Mouse (Mus musculus): ENCODE measurements around the gene Myh4. TPM values are rescaled to one million over a fixed set of nuclear protein-coding genes. Genes with fewer than 3 reads are reported as not detected.

Gene Myh4
- polyA plus RNA-seq (2015; fragmentation: Nextera tagmentation; extraction: Ambion mirVana) = 0.04 and 0.06 TPM in 2 replicates

DNA sequence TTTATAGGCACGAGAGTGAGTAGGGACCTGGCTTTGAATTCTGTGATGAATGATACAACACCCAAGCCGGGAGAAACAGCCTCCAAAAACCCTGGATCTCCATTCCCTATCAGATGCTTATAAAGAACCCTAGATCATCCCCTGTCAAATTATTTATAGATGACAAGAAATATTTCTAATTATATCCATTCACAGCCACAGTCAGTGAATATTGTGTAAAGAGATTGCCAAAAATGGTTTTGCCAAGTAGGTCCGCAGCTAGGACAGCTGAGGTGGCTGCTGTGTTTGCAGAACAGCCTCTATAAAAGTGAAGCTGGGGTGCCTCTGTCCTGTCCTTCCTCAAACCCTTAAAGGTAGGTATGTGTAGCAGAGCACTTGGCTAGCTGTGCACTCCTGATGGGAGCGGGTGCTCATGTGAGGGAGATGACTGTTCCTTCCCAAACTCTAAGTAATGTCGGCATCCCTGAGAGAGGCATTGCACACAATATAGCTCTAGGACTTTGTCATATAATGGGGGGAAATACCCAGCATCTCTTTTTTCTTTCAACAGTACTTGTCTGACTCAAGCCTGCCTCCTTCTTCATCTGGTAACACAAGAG is at the start of gene Myh4:
Myh4 (plus strand) TSS at position 549 of the 599 bp plus-strand sequence.
- no peaks in the 10 kb centered on the region for H3K36me3 ChIP-seq
- 87% methylated on average over 5 of the region's 5 CpGs for WGBS
- H3K4me3 ChIP-seq = no peak within 1 kb of the TSS
- no peaks in the 10 kb centered on the region; the same call in 1 of the 2 replicates for H3K9me3 ChIP-seq
- no peak within 1 kb of the TSS for H3K4me2 ChIP-seq
- no peak for ATAC-seq (ENCODE audit: insufficient number of reproducible peaks, insufficient read depth, low FRiP score, low TSS enrichment, low read depth)
- no peak within 1 kb of the TSS for H3K9ac ChIP-seq
- no peaks in the 10 kb centered on the region for H3K4me1 ChIP-seq
- H3K27me3 ChIP-seq = no peaks in the 10 kb centered on the region
- H3K27ac ChIP-seq = no peak within 1 kb of the TSS

DNA sequence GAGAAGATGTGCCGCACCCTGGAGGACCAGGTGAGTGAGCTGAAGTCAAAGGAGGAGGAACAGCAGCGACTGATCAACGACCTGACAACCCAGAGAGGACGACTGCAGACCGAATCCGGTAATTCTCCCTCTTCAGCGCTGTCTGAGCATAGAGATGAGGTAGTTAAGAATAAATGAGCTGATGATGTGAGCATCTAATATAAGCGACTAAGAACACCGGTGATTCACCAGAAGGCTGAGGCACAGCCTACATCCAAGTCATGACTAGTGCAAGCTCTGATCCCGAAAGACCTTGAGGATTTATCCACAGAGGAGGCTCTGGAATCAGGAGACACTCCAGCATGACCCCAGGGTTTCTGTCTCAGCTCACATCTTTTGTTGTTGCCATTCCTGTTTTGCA is 47.5 kb upstream of the Myh4 start:
- Histone ChIP-seq H3K27ac (no peak overlapping the region), H3K9me3 (no peaks in the 10 kb centered on the region), H3K9ac (no peak overlapping the region), H3K36me3 (no peaks in the 10 kb centered on the region), H3K4me2 (no peak overlapping the region), H3K4me1 (no peaks in the 10 kb centered on the region), H3K4me3 (no peak overlapping the region), H3K27me3 (no peaks in the 10 kb centered on the region)
- 85% methylated on average over 10 of the region's 10 CpGs for WGBS
- no peak for ATAC-seq (ENCODE audit: insufficient number of reproducible peaks, insufficient read depth, low FRiP score, low TSS enrichment, low read depth)

DNA sequence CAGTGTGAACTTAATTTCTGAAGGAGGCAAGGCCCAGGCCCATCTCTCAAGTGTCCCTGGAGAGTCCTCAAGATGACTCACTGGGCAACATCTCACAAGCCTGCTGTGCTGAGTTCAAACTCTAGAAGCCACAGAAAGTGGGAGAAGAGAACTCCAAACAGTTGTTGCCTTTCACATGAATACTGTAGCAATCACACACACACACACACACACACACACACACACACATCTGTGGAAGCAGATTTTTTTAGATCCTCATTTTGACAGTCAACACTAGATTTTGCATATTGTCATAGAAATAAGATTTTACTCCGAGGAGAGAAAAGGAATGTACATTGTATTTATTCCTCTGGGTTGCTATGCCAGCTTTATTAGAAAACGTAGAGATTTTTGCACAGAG is 47.0 kb upstream of the Myh4 start:
- Histone ChIP-seq H3K4me1 (no peaks in the 10 kb centered on the region), H3K9me3 (no peaks in the 10 kb centered on the region), H3K9ac (no peak overlapping the region), H3K27ac (no peak overlapping the region), H3K4me3 (no peak overlapping the region), H3K4me2 (no peak overlapping the region), H3K36me3 (no peaks in the 10 kb centered on the region), H3K27me3 (no peaks in the 10 kb centered on the region)
- 75% methylated on average over 2 of the region's 2 CpGs for WGBS
- ATAC-seq (ENCODE audit: insufficient number of reproducible peaks, insufficient read depth, low FRiP score, low TSS enrichment, low read depth) = no peak

DNA sequence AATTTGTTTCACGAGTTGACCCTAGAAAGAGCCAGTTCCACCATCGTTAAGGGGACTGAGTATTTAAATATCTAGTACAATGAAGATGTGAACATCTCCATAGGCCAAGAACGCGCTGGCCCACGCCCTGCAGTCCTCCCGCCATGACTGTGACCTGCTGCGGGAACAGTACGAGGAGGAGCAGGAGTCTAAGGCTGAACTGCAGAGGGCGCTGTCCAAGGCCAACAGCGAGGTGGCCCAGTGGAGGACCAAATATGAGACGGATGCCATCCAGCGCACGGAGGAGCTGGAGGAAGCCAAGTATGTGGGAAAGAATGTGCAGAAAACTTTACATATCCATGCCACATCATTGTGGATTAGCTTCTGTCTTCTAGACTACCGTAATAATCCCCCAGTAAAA is 46.3 kb upstream of the Myh4 start:
- 89% methylated on average over 14 of the region's 14 CpGs for WGBS
- no peak overlapping the region for H3K4me2 ChIP-seq
- H3K27me3 ChIP-seq = no peaks in the 10 kb centered on the region
- H3K4me3 ChIP-seq = no peak overlapping the region
- no peaks in the 10 kb centered on the region for H3K4me1 ChIP-seq
- no peaks in the 10 kb centered on the region for H3K36me3 ChIP-seq
- ATAC-seq (ENCODE audit: insufficient number of reproducible peaks, insufficient read depth, low FRiP score, low TSS enrichment, low read depth) = no peak
- H3K9ac ChIP-seq = no peak overlapping the region
- H3K27ac ChIP-seq = no peak overlapping the region
- no peaks in the 10 kb centered on the region for H3K9me3 ChIP-seq

DNA sequence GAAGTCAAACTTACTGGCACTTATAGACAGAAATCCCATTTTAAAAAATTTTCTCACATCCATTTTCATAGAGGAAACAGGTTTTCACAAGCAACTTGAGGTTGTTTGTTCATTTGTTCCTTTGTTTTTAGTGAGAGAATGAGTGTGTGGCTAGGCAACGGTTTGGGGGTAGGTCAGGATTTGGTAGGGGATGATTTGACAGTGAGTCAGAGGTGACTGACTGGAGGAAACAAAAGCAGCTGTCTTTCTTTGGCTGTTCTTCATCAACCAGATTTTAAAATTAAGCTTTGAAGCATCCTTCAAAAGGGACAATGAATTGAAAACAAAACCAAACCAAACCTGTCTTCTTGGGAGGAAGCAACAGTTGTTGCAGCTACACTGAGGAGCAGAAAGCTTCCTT is 38.5 kb upstream of the Myh4 start:
- Histone ChIP-seq H3K27ac (no peak overlapping the region), H3K27me3 (no peaks in the 10 kb centered on the region), H3K4me3 (no peak overlapping the region), H3K9ac (no peak overlapping the region), H3K9me3 (no peaks in the 10 kb centered on the region), H3K4me2 (no peak overlapping the region), H3K4me1 (no peaks in the 10 kb centered on the region), H3K36me3 (no peaks in the 10 kb centered on the region)
- WGBS = 41% methylated on average over 1 of the region's 1 CpGs
- no peak for ATAC-seq (ENCODE audit: insufficient number of reproducible peaks, insufficient read depth, low FRiP score, low TSS enrichment, low read depth)

DNA sequence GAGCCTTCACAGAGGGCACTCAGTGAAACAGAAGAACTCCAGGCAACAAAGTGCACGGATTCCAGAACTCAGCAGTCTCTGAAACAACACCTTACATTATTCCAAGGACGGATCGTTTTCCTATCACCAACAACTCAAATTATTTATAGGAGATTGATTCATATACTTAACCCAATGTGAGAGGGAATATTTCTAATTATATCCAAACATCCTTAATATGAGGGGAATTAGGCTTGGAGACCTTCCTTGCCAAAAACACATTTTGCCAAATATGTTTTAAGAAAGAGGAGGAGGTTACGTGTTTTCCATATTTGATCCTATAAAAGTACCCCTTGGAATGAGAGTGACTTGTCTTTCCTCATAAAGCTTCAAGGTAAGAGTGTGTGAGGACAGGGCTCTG is 38.1 kb upstream of the Myh4 start, which contains the start of gene Myh1:
Myh1 (plus strand) TSS at position 301 of the 400 bp plus-strand sequence.
- ATAC-seq (ENCODE audit: insufficient number of reproducible peaks, insufficient read depth, low FRiP score, low TSS enrichment, low read depth) = no peak
- no peak within 1 kb of the TSS for H3K27ac ChIP-seq
- no peak within 1 kb of the TSS for H3K4me2 ChIP-seq
- H3K9me3 ChIP-seq = no peaks in the 10 kb centered on the region
- H3K4me1 ChIP-seq = no peaks in the 10 kb centered on the region
- no peak within 1 kb of the TSS for H3K9ac ChIP-seq
- no peak within 1 kb of the TSS for H3K4me3 ChIP-seq
- no peaks in the 10 kb centered on the region for H3K27me3 ChIP-seq
- H3K36me3 ChIP-seq = no peaks in the 10 kb centered on the region
- 71% methylated on average over 4 of the region's 4 CpGs for WGBS

DNA sequence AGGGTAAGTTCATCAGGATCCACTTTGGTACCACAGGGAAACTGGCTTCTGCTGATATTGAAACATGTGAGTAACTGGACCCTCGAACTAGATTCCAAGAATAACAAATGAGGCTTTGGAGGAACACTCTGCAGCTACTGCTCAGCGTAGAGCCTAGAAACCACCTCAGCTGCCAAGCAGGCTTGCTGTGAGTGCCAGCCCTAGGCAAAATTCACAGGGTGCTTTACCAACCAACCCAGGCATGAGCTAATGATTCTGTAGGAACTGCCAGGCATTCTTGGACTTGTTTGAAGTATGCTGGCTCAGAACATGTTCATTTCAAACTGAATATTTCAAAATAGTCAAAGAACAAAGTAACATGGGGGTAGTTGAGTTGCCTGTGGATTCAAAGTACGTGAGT is 33.1 kb upstream of the Myh4 start:
- Histone ChIP-seq H3K4me2 (no peak overlapping the region), H3K27me3 (no peaks in the 10 kb centered on the region), H3K27ac (no peak overlapping the region), H3K4me3 (no peak overlapping the region), H3K9me3 (no peaks in the 10 kb centered on the region), H3K9ac (no peak overlapping the region), H3K4me1 (no peaks in the 10 kb centered on the region), H3K36me3 (no peaks in the 10 kb centered on the region)
- WGBS = 71% methylated on average over 3 of the region's 3 CpGs
- no peak for ATAC-seq (ENCODE audit: insufficient number of reproducible peaks, insufficient read depth, low FRiP score, low TSS enrichment, low read depth)

DNA sequence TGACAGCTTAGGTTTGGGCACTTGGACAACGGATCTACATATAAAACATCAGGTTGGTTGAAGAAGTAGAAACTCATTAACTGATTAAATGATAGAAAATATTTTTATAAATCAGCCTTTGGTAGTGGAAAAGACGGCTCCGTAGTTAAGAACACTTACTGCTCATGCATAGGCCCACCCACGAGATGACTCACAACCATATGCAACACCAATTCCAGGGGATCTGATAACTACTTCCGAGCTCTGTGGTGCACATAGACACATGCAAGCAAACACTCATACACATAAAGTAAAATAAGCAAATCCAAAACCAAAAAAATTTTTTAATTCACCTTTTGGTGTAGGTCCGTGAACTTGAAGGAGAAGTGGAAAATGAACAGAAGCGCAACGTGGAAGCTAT is 16.0 kb upstream of the Myh4 start:
- Histone ChIP-seq H3K4me1 (no peaks in the 10 kb centered on the region), H3K27me3 (no peaks in the 10 kb centered on the region), H3K4me3 (no peak overlapping the region), H3K9ac (no peak overlapping the region), H3K36me3 (no peaks in the 10 kb centered on the region), H3K9me3 (no peaks in the 10 kb centered on the region), H3K4me2 (no peak overlapping the region), H3K27ac (no peak overlapping the region)
- no peak for ATAC-seq (ENCODE audit: insufficient number of reproducible peaks, insufficient read depth, low FRiP score, low TSS enrichment, low read depth)
- 90% methylated on average over 8 of the region's 8 CpGs for WGBS

DNA sequence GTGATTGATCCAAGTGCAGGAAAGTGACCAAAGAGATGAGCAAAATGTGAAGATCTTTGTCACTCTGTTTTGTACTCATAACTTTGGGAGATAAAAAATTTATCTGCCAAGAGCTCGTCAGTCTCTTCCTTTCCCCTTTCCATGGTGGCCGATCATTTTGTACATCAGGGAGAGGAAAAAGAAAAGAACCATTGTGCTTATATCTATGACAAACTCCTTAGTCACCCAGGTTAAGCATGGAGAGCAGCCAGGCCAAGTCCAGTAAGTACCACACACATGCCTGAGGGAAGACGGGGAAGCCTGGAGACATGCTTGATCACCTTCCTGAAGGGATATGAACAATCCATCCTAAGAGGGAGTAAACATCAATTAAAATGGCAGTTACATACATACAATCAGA is 13.4 kb upstream of the Myh4 start:
- H3K9me3 ChIP-seq = no peaks in the 10 kb centered on the region
- 87% methylated on average over 2 of the region's 3 CpGs for WGBS
- H3K4me3 ChIP-seq = no peak overlapping the region
- H3K4me2 ChIP-seq = no peak overlapping the region
- H3K36me3 ChIP-seq = no peaks in the 10 kb centered on the region
- no peak overlapping the region for H3K9ac ChIP-seq
- no peak for ATAC-seq (ENCODE audit: insufficient number of reproducible peaks, insufficient read depth, low FRiP score, low TSS enrichment, low read depth)
- no peaks in the 10 kb centered on the region for H3K4me1 ChIP-seq
- no peak overlapping the region for H3K27ac ChIP-seq
- H3K27me3 ChIP-seq = no peaks in the 10 kb centered on the region

DNA sequence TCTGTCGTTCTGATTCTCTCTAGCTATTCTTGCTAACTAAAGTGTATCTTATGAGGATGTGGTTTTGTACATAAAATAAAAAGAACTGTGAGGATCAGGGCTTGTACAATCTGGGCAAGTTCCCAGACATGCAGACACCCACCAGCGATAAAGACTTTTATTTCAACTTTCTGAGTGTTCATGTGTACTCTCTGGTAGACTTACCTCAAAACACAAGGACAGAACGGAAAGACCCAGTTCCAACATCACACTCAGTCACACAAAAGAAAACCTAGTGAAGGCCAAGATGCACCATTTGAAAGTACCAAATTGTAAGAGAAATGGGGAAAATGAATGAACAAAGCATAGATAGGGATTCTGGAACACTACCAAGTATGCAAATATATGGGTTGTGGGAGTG is 9.1 kb upstream of the Myh4 start:
- H3K4me2 ChIP-seq = no peak overlapping the region
- H3K27me3 ChIP-seq = no peaks in the 10 kb centered on the region
- H3K27ac ChIP-seq = no peak overlapping the region
- no peak overlapping the region for H3K9ac ChIP-seq
- 91% methylated on average over 3 of the region's 3 CpGs for WGBS
- H3K4me1 ChIP-seq = no peaks in the 10 kb centered on the region
- H3K4me3 ChIP-seq = no peak overlapping the region
- no peaks in the 10 kb centered on the region for H3K36me3 ChIP-seq
- H3K9me3 ChIP-seq = no peaks in the 10 kb centered on the region; the same call in 1 of the 2 replicates
- no peak for ATAC-seq (ENCODE audit: insufficient number of reproducible peaks, insufficient read depth, low FRiP score, low TSS enrichment, low read depth)

DNA sequence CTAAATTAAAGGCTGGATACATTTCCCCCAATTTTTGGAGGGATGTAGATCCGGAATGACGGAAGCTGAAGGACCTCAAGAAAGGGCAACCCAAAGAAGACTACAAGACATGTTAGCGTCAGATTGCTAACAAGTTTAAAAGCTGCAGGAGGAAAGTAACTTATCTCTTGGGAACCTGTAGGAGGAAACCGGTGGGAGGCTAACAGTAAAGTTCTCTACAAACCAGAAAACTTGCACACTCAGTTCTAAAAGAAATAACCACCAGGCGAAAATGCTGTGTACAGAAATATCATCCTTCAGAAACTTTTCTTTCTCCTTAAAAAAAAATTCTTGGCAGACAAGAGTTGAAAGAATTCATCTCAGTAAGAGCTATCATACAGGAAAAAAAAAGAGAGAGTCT is 8.7 kb upstream of the Myh4 start:
- H3K36me3 ChIP-seq = no peaks in the 10 kb centered on the region
- 86% methylated on average over 5 of the region's 5 CpGs for WGBS
- no peak for ATAC-seq (ENCODE audit: insufficient number of reproducible peaks, insufficient read depth, low FRiP score, low TSS enrichment, low read depth)
- no peak overlapping the region for H3K9ac ChIP-seq
- H3K4me1 ChIP-seq = no peaks in the 10 kb centered on the region
- no peak overlapping the region for H3K4me3 ChIP-seq
- no peaks in the 10 kb centered on the region for H3K27me3 ChIP-seq
- H3K27ac ChIP-seq = no peak overlapping the region
- no peak overlapping the region for H3K4me2 ChIP-seq
- H3K9me3 ChIP-seq = no peaks in the 10 kb centered on the region; the same call in 1 of the 2 replicates

DNA sequence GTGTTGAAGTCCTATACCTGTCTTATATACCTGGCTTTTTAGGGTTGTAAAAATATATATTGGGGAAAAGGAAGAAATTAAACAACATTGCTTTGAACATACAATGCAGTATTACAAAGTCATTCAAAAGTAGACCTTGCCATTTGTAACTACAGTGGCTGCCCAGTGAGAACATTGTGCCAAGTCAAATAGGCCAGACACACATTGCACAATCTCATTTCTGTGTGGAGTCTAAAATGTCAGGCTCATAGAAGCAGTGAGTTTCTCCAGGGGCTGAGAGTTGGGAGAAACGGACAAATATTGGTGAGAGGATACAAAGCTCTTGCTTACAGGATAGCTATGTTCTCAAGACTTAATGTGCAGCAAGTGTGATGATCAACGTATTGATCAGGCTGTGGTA is 7.9 kb upstream of the Myh4 start:
- Histone ChIP-seq H3K9me3 (no peaks in the 10 kb centered on the region; the same call in 1 of the 2 replicates), H3K4me1 (no peaks in the 10 kb centered on the region), H3K4me2 (no peak overlapping the region), H3K9ac (no peak overlapping the region), H3K4me3 (no peak overlapping the region), H3K36me3 (no peaks in the 10 kb centered on the region), H3K27ac (no peak overlapping the region), H3K27me3 (no peaks in the 10 kb centered on the region)
- 78% methylated on average over 2 of the region's 2 CpGs for WGBS
- no peak for ATAC-seq (ENCODE audit: insufficient number of reproducible peaks, insufficient read depth, low FRiP score, low TSS enrichment, low read depth)
